Mouse (Mus musculus) stomach, postnatal 0 days (tissue): ENCODE data around the gene Sfxn5.

Source experiments
- CTCF ChIP-seq: IDR thresholded peaks from 2 replicates; pipeline ENCODE4 v1.5.1; 2016; ENCODE audit warnings: antibody characterized with exemption, low read depth, mild to moderate bottlenecking, moderate library complexity
- EP300 ChIP-seq: optimal IDR thresholded peaks from 2 replicates; pipeline ENCODE3; 2016; ENCODE audit warnings: antibody characterized with exemption

- TF ChIP-seq CTCF, result no peak
- no peak for TF ChIP-seq EP300
These were observed 101.8 kb downstream of the Sfxn5 start for GRCm38 (mm10) chr6:85231469-85231868.
